Mouse (Mus musculus): ENCODE results near the gene Eapp. TPM values are rescaled to one million over a fixed set of nuclear protein-coding genes. Genes with fewer than 3 reads are reported as not detected.
"Not testable (repeated sequence)": the region's sequence is repeated elsewhere in the genome, so short reads cannot be mapped to it uniquely, and the experiment has no call there.

Gene Eapp
- polyA plus RNA-seq, 1 experiment from 2014 or later: 82.0 TPM

DNA sequence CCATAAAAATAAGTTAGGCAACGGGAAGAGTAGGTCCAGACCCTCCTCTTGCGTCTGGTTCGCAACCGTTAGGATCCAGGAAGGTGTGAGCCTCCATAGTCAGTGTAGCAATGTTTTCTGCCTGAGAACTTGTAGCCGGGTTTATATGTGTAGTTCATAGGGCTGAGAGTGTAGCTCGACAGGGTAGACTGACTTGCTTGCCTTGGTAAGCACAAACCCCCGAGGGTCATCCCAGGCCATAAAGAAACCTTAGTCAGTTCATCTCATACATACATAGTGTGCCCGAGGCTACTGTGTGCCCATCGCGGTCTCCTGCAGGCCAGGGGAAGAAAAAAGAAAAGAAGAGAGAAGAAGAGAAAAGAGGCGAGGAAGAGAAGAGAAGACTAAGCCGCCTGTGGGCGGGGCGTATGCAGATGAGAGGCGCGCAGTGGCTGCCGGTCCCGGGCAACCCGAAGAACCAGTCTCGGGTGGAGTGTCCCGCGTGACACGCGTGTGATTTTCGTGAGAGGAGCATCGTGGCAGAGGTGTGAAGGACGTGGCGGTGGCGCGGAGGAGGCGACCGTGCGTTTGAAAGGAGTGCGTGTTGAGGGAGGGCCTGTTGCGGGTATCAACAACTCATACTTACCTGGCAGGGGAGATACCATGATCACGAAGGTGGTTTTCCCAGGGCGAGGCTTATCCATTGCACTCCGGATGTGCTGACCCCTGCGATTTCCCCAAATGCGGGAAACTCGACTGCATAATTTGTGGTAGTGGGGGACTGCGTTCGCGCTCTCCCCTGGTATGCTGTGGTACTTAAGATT, 14.2 kb upstream of the Eapp start:
- not testable (repeated sequence) for H3K4me2 ChIP-seq; H3K36me3 ChIP-seq (replicated peaks); H3K9me3 ChIP-seq; H3K9ac ChIP-seq; H3K4me3 ChIP-seq; H3K4me1 ChIP-seq; H3K27me3 ChIP-seq (replicated peaks)
- ATAC-seq (replicated peaks): peak; percentile 82
- H3K27ac ChIP-seq: peak overlapping the region; percentile 69; the same call in 1 of the 2 replicates
- 0% methylated on average over 12 of the region's 44 CpGs for WGBS

DNA sequence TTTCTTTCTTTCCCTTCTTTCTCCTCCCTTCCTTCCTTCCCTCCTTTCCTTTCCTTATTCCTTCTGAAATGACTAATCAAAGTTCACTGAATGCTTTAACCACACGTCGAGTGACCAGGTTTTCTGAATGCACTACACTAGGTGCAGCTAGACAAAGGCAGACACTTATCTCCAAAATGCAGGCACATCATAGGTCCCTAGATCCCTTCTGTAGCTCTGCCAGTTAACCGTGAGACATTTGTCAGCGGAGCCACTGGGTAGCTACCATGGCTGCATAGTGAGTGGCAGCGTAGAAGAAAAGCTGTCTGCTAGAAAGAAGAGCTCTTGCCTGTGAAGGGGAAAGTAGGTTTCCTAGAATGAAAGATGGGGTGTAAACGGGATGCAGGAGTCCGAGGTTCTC, 3.7 kb upstream of the Eapp start:
- H3K4me1 ChIP-seq: peaks cover 7% of the 10 kb centered on the region
- no peak for ATAC-seq (replicated peaks)
- H3K36me3 ChIP-seq (replicated peaks): no peaks in the 10 kb centered on the region
- no peak overlapping the region for H3K4me3 ChIP-seq
- WGBS: 72% methylated on average over 7 of the region's 7 CpGs
- H3K4me2 ChIP-seq: no peak overlapping the region
- H3K9me3 ChIP-seq: no peaks in the 10 kb centered on the region
- H3K27ac ChIP-seq: no peak overlapping the region
- H3K9ac ChIP-seq: no peak overlapping the region
- H3K27me3 ChIP-seq (replicated peaks): no peaks in the 10 kb centered on the region

DNA sequence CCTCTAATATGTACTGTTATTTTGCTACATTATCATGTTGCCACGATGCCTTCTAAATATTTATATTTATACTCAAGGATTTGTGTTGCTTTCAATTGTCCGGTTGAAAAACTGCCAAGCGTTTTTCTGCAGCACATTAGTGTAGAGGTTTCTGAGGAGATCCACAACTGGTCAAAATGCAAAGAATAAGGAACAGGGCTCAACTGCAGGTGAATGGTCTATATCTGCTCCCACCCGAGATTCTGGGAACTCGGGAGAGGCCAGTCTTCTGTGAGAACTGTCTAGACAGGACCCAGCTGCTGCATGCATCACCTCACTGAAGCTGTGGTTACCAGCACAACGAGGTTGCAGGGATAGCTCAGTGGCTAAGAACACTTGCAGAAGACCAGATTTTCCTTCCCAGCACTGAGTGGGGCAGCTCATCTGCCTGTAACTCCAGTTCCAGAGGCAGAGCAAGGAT, 2.1 kb upstream of the Eapp start:
- Histone ChIP-seq H3K4me1 (peaks cover 19% of the 10 kb centered on the region), H3K4me2 (no peak overlapping the region), H3K9me3 (no peaks in the 10 kb centered on the region), H3K27me3 (replicated peaks) (no peaks in the 10 kb centered on the region), H3K27ac (peak overlapping the region; percentile 62; the same call in 1 of the 2 replicates), H3K4me3 (no peak overlapping the region), H3K36me3 (replicated peaks) (no peaks in the 10 kb centered on the region), H3K9ac (no peak overlapping the region)
- WGBS: 50% methylated on average over 6 of the region's 6 CpGs
- ATAC-seq (replicated peaks): no peak

GRCm38 (mm10) chr12:54697003-54697597, 1.4 kb upstream of the Eapp start:
- no peak overlapping the region for H3K4me3 ChIP-seq
- H3K4me2 ChIP-seq: no peak overlapping the region
- H3K9me3 ChIP-seq: no peaks in the 10 kb centered on the region
- H3K36me3 ChIP-seq (replicated peaks): no peaks in the 10 kb centered on the region; the same call in 1 of the 2 replicates
- 12% methylated on average over 7 of the region's 7 CpGs for WGBS
- ATAC-seq (replicated peaks): peak; percentile 35
- H3K27ac ChIP-seq: peak overlapping the region; percentile 62
- no peak overlapping the region for H3K9ac ChIP-seq
- peaks cover 23% of the 10 kb centered on the region for H3K4me1 ChIP-seq
- no peaks in the 10 kb centered on the region for H3K27me3 ChIP-seq (replicated peaks)

DNA sequence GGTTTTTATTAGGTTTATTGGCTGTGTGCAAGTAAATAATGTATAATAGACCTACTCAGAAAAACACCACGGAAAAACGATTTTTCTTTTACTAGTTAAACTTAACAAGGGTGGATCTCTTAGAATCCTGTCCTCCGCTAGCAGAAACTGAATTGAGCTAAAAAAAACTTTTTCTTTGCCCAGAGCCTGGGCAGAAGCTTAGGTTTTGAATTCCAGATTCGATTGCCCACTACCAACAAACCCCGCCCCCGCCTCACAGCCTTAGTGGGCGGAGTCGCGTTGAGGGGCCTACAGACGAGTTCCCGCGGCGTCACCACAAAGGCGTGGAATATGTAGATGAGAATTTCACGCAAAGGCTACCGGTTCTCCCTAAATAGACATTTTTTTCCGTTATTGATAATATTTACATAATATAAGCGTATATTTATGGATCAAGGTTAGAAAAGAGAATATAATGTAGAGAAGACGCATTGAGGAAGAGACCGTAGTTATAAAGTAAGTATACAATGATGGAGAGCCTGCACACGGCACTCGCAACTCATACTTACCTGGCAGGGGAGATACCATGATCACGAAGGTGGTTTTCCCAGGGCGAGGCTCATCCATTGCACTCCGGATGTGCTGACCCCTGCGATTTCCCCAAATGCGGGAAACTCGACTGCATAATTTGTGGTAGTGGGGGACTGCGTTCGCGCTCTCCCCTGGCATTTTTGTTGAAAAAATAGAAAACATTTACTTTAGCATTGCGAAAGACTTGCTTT, 725 bp upstream of the Eapp start:
- no peaks in the 10 kb centered on the region; the same call in 1 of the 2 replicates for H3K36me3 ChIP-seq (replicated peaks)
- under 1% methylated on average over 32 of the region's 32 CpGs for WGBS

GRCm38 (mm10) chr12:54694847-54695510, 718 bp downstream of the Eapp start:
- Histone ChIP-seq H3K27ac (peak overlapping the region; percentile 99), H3K4me1 (peaks cover 23% of the 10 kb centered on the region), H3K36me3 (replicated peaks) (peaks cover 5% of the 10 kb centered on the region; the same call in 1 of the 2 replicates), H3K9me3 (no peaks in the 10 kb centered on the region), H3K9ac (peak overlapping the region; percentile 95), H3K27me3 (replicated peaks) (no peaks in the 10 kb centered on the region), H3K4me3 (peak overlapping the region; percentile 87), H3K4me2 (peak overlapping the region; percentile 66)
- ATAC-seq (replicated peaks): no peak
- WGBS: 34% methylated on average over 12 of the region's 12 CpGs

More for the DNA sequence above, 725 bp upstream of the Eapp start:
- Histone ChIP-seq H3K27me3 (replicated peaks) (no peaks in the 10 kb centered on the region), H3K9ac (peak overlapping the region; percentile 56), H3K4me3 (peak overlapping the region; percentile 87), H3K4me1 (peaks cover 23% of the 10 kb centered on the region), H3K9me3 (no peaks in the 10 kb centered on the region), H3K4me2 (peak overlapping the region; percentile 66), H3K27ac (peak overlapping the region; percentile 99)
- ATAC-seq (replicated peaks): peak; percentile 93

DNA sequence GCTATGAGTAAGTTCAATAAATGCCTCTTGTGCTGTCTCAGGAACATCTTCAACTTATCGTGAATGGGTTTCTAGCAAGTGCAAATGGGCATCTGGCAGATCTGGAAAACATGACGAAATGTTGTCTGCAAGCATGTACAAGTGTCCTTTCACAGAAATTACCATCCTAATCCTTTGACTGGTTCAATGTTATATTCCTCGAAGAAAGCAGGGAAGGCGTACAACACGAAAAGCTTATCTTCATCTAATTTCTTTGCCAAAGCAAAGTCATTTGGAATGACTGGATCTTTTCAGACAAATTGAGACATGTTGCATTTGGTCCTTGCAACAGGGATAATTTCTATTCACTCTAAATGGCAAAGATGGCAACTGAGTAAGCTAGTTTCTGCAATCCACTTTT, 6.6 kb downstream of the Eapp start:
- H3K4me1 ChIP-seq: peaks cover 13% of the 10 kb centered on the region; the same call in 1 of the 2 replicates
- no peaks in the 10 kb centered on the region for H3K9me3 ChIP-seq
- no peaks in the 10 kb centered on the region for H3K27me3 ChIP-seq (replicated peaks)
- H3K9ac ChIP-seq: no peak overlapping the region
- H3K27ac ChIP-seq: no peak overlapping the region
- H3K4me3 ChIP-seq: no peak overlapping the region
- no peak for ATAC-seq (replicated peaks)
- H3K4me2 ChIP-seq: no peak overlapping the region
- H3K36me3 ChIP-seq (replicated peaks): peaks cover 27% of the 10 kb centered on the region
- WGBS: 96% methylated on average over 5 of the region's 5 CpGs

DNA sequence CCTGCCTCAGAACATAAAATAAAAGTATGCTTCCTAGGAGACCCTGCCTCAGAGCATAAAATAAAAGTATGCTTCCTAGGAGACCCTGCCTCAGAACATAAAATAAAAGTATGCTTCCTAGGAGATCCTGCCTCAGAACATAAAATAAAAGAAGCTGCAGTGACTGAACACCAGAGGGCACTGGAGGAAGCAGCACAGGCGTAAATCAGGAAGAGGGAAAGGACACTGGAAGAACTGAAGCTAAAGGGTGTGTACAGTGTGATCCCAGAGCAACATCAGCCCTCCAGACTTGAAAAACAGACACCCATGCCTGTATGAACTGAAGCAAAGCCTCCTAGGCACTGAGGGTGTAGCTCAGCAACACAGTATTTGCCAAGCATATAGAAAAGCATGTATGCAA, 12.5 kb downstream of the Eapp start:
- H3K4me2 ChIP-seq: no peak overlapping the region
- no peak overlapping the region for H3K4me3 ChIP-seq
- H3K9me3 ChIP-seq: no peaks in the 10 kb centered on the region
- 24% methylated on average over 1 of the region's 1 CpGs for WGBS
- no peak for ATAC-seq (replicated peaks)
- no peak overlapping the region for H3K9ac ChIP-seq
- no peak overlapping the region for H3K27ac ChIP-seq
- H3K27me3 ChIP-seq (replicated peaks): no peaks in the 10 kb centered on the region
- H3K4me1 ChIP-seq: no peaks in the 10 kb centered on the region
- H3K36me3 ChIP-seq (replicated peaks): peaks cover 17% of the 10 kb centered on the region

DNA sequence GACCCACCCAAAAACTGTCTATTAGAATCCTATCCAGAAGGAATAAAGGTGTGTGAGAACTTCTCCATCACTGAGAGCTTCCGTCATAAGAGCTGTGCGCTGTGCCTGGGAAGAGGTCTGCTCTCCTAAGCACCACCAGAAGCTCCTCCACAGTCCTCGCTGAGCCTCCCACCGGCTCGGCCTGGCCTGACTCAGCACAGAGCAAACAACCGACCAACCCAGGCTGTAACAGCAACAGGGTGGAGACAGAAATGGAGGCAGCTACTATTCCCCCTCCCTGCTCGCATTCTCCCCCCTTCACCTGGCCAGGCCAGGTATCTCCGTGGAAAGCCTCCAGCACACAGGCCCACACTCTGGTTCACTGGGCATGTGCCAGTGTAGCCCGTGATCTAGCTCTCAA, 19.0 kb downstream of the Eapp start:
- Histone ChIP-seq H3K36me3 (replicated peaks) (peaks cover 17% of the 10 kb centered on the region), H3K4me3 (no peak overlapping the region), H3K27me3 (replicated peaks) (no peaks in the 10 kb centered on the region), H3K4me1 (no peaks in the 10 kb centered on the region), H3K9ac (no peak overlapping the region), H3K4me2 (no peak overlapping the region), H3K9me3 (no peaks in the 10 kb centered on the region), H3K27ac (no peak overlapping the region)
- WGBS: 97% methylated on average over 9 of the region's 9 CpGs
- no peak for ATAC-seq (replicated peaks)

- H3K4me1 ChIP-seq: no peaks in the 10 kb centered on the region
- peaks cover 21% of the 10 kb centered on the region for H3K36me3 ChIP-seq (replicated peaks)
- WGBS: 97% methylated on average over 4 of the region's 4 CpGs
- H3K27me3 ChIP-seq (replicated peaks): no peaks in the 10 kb centered on the region
- H3K9ac ChIP-seq: no peak overlapping the region
- H3K4me2 ChIP-seq: no peak overlapping the region
- no peaks in the 10 kb centered on the region for H3K9me3 ChIP-seq
- ATAC-seq (replicated peaks): no peak
- no peak overlapping the region for H3K27ac ChIP-seq
- H3K4me3 ChIP-seq: no peak overlapping the region
Observed at GRCm38 (mm10) chr12:54675396-54675795, 20.3 kb downstream of the Eapp start.

DNA sequence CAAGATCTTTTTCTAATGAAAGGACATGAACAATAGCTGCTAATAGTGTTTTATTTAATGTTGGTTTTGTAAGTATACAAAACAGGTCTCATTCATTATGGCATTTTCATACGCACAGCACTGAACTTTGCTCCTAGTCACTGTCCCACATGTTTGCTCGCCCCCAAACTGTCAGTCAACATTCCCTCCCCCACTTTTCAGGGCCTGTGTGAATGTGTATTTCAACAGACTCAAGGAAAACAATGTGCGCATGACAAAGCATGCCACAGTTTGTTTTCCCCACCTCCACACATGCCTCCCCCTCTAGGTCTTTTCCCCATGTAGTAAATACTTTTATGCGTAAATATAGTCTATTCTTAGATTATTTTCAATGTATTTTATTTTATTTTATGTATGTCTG, 24.4 kb downstream of the Eapp start:
- H3K4me2 ChIP-seq: no peak overlapping the region
- H3K36me3 ChIP-seq (replicated peaks): peaks cover 22% of the 10 kb centered on the region
- H3K27ac ChIP-seq: no peak overlapping the region
- H3K9me3 ChIP-seq: no peaks in the 10 kb centered on the region
- no peaks in the 10 kb centered on the region for H3K27me3 ChIP-seq (replicated peaks)
- H3K9ac ChIP-seq: no peak overlapping the region
- H3K4me1 ChIP-seq: no peaks in the 10 kb centered on the region
- 90% methylated on average over 4 of the region's 4 CpGs for WGBS
- no peak overlapping the region for H3K4me3 ChIP-seq
- ATAC-seq (replicated peaks): no peak

- H3K36me3 ChIP-seq (replicated peaks): peaks cover 17% of the 10 kb centered on the region; the same call in 1 of the 2 replicates
- H3K9me3 ChIP-seq: no peaks in the 10 kb centered on the region
- H3K27me3 ChIP-seq (replicated peaks): no peaks in the 10 kb centered on the region
- no peak overlapping the region for H3K4me3 ChIP-seq
- H3K9ac ChIP-seq: no peak overlapping the region
- ATAC-seq (replicated peaks): no peak
- H3K27ac ChIP-seq: no peak overlapping the region
- H3K4me1 ChIP-seq: no peaks in the 10 kb centered on the region
- no peak overlapping the region for H3K4me2 ChIP-seq
- 100% methylated on average over 1 of the region's 1 CpGs for WGBS
Observed at GRCm38 (mm10) chr12:54668141-54668540, 27.6 kb downstream of the Eapp start.
